Mouse (Mus musculus) cortical plate, adult 2 months (tissue): ENCODE data around the gene Klhl35. TPM values are rescaled to one million over a fixed set of nuclear protein-coding genes. Genes with fewer than 3 reads are reported as not detected.

ENCODE experiments used
- H3K27ac ChIP-seq: fragments of 200-500 bp; 2 replicates; pipeline ENCODE4 v1.5.1; 2012; ENCODE audit warnings: low read length, control low read depth, inconsistent platforms; ENCODE audit not compliant: insufficient read depth
- H3K4me1 ChIP-seq: fragments of 200-500 bp; 2 replicates; pipeline ENCODE4 v1.6.1; 2011; ENCODE audit warnings: low read length; ENCODE audit not compliant: control insufficient read depth, insufficient read depth
- H3K4me3 ChIP-seq: fragments of 200-500 bp; 2 replicates; pipeline ENCODE4 v1.5.1; 2011; ENCODE audit warnings: mild to moderate bottlenecking, low read length, control low read depth; ENCODE audit not compliant: insufficient read depth
- CTCF ChIP-seq: fragments of 200-500 bp; IDR thresholded peaks from 2 replicates; pipeline ENCODE4 v1.5.1; 2011; ENCODE audit warnings: mild to moderate bottlenecking, control low read depth, low read length; ENCODE audit not compliant: insufficient read depth; ENCODE audit errors: extremely low read depth
- POLR2A ChIP-seq: fragments of 200-500 bp; IDR thresholded peaks from 2 replicates; pipeline ENCODE4 v1.6.1; 2011; ENCODE audit warnings: mild to moderate bottlenecking, low read length, control low read depth; ENCODE audit not compliant: insufficient read depth; ENCODE audit errors: extremely low read depth
- polyA plus RNA-seq: library from polyadenylated mRNA; depleted of rRNA; stranded (reverse); fragments of >200 nt; gene quantifications from 2 replicates; pipeline ENCODE4 v1.2.3, GENCODE M21; 2012

The Klhl35 gene
- polyA plus RNA-seq, 1 experiment = 2.2 TPM

DNA sequence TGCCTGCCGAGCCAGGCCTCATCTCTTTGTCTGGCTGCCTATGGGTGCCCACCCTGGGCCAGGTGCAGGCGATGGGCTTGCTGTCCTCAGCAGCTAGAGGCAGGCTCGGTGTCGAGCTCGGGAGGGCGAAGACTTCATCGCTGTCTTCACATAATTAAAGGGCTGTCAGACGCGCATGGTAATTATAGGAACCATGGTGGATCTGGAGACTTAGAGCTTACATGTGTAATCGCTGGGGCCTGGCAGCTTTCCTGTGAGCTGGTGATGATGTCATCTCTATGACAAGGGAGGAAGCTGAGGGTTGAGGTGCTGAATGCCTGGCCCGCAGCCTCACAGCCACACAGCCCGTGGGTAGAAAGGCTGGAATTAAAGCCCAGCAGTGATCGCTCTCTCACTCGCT, 33.6 kb upstream of the Klhl35 start:
- H3K27ac ChIP-seq = 0 out of 2 replicates have a peak overlapping the region, but pooled peaks have one; percentile 17
- H3K4me3 ChIP-seq = no peak overlapping the region
- no peak for TF ChIP-seq CTCF
- no peak for TF ChIP-seq POLR2A
- no peaks in the 10 kb centered on the region for H3K4me1 ChIP-seq

DNA sequence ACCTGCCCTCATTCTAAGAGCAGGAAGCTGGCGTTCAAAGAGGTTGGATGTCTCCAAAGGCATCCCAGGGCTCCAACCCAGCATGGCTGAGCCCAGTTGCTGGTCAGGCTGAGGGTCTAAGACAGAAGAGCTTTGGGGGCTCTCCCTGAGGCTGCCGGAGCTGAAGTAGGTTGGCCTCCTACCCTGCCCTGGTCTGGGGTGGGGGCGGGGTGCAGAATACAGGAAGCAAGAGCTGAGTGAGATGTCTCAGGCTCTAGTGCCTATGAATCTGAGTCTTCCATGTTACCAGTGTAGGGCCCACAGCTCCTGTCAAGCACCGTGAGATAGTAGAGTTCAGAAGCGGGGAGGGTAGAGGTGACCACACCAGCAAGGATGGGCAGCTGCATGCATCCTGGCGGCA, 32.9 kb upstream of the Klhl35 start:
- Histone ChIP-seq H3K27ac (no peak overlapping the region), H3K4me1 (no peaks in the 10 kb centered on the region), H3K4me3 (no peak overlapping the region)
- TF ChIP-seq CTCF (no peak), POLR2A (no peak)

DNA sequence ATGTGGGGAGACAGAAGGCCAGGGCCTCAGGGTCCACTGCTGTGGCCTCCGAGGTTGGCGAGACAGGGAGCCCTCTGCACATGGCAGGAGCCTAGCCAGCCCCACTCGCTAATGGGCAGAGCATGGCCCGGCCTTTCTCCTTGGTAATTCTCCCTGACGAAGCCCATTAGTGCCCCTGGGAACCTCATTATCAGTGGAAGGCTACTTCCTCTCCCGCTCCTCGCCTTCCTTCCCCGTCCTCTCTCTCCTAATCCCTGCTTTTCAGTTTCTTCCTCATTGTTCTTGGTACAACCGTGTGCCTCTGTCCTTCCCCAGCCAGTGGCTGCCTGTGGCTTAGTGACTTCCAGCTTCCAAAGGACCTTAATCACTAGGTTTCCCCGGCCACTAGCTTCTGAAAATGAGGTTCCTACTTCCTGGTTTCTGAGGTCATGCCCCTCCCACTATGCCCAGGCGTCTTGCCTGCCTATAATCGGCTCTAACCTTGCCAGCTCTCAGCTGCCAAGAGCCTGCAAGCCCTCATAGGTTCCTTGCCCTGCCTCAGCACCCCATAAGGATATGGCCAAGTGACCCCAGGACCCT, 31.0 kb upstream of the Klhl35 start:
- TF ChIP-seq POLR2A (no peak), CTCF (no peak)
- Histone ChIP-seq H3K4me3 (no peak overlapping the region), H3K27ac (no peak overlapping the region), H3K4me1 (no peaks in the 10 kb centered on the region)

DNA sequence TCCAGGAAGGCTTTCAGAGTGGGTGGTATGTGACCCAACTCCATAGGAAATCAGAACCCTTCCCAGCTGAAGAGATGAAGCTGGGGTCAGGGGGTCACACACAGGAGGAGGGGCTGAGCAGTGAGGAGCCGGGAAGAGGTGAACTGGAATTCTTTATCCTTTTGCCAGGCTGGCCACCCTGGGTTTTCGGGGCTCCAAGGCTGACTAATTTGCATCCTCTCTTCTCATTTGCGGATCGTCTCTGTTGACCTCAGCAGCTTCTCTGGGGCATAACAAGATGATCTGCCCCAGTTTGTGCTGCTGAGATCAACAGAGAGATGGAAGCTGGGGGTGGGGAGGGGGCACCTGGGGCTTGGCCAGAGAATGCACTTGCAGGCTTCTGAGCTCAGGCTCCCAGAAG, 29.3 kb upstream of the Klhl35 start:
- TF ChIP-seq CTCF (no peak), POLR2A (no peak)

DNA sequence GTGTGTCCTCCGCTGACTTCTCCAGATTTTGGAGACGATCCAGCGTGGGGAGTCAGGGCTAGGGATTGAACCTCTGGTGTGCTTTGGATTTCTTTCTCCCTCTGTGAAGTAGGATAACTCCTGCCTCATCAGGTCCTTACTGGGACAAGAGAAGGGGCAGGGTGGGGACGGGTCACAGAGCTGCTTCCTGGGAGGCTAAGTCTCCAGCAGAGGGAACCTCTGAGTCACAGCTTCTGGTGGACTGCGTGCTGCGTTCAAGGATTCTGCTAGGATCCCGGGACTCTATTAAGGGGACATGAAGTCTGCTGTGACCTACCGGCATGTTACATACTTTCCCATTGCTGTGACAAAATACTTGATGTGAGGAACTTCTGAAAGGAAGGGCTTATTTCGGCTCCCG, 26.9 kb upstream of the Klhl35 start:
- Histone ChIP-seq H3K4me1 (no peaks in the 10 kb centered on the region), H3K4me3 (no peak overlapping the region)
- TF ChIP-seq CTCF (0 out of 2 replicates have a peak, but pooled peaks have one; percentile 6), POLR2A (no peak)

More for the DNA sequence above, 29.3 kb upstream of the Klhl35 start:
- Histone ChIP-seq H3K27ac (no peak overlapping the region), H3K4me1 (no peaks in the 10 kb centered on the region), H3K4me3 (no peak overlapping the region)

DNA sequence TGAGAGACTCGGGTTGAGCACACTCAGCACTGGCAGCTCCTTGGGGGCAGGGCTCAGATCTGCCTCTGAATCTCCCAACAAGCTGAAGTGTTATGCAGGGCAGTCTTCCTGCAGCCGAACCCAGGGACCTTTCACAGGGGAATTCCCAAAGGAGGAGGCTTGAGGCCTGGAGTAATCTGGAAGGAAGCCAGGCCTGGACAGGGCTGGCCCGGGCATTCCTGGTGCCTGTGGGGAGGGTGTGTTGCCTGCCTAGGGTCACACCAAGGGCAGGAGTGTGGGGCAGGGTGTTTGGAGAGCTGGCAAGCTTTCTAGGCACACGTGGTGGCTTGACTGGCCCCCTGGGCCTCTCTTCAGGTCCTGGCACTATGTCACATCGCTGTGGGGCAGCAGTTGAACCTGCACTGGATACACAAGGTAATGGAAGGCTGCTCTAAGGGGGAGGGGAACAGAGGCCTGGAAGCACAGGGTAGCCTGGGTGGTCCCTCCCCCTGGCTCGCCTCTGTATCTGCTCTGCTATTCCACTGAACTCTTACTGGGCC, 24.2 kb upstream of the Klhl35 start:
- H3K4me1 ChIP-seq = no peaks in the 10 kb centered on the region
- no peak overlapping the region for H3K27ac ChIP-seq
- TF ChIP-seq CTCF (no peak), POLR2A (no peak)
- H3K4me3 ChIP-seq = no peak overlapping the region

More for the DNA sequence above, 26.9 kb upstream of the Klhl35 start:
- H3K27ac ChIP-seq = no peak overlapping the region

DNA sequence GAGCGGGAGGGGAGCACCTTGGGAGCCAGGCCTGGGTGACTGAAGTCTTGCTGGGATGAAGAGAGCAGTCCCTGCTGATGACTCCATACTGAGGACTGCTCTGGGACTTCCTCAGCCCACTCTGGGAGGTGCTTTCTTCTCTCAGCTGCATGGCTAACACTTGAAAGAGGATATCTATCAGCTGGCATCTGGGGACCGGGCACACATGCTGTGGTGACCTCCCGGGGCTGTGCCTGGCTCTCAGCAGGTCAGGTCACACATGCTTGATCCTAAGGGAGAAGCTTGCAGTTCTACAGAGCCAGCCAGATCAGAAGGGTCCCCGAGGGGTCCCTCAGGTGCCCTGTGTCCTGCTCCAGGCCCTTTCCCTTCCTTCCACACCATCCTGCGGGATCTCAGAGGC, 22.6 kb upstream of the Klhl35 start:
- H3K4me3 ChIP-seq = no peak overlapping the region
- no peaks in the 10 kb centered on the region for H3K4me1 ChIP-seq
- H3K27ac ChIP-seq = no peak overlapping the region
- TF ChIP-seq CTCF = no peak

DNA sequence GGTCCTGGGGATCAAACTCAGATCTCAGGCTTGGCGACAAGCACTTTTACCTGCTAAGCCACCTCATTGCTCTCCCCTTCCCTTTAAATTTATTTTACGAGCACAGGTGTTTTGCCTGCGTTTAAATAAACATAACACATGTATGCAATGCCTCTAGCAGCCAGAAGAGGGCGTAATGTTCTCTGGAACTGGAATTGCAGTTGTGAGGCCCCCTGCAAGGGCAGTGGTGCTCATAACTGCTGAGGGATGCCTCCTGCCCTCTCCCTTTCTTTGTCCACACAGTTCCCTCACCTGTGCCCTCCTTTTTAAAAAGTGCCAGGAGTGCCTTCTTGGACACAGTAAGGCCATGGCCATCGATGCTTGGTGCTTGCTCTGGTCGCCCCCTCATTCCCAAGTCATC, 21.8 kb upstream of the Klhl35 start:
- no peak for TF ChIP-seq POLR2A
- peak; percentile 43; the same call in 1 of the 2 replicates for TF ChIP-seq CTCF
- H3K27ac ChIP-seq = no peak overlapping the region
- no peak overlapping the region for H3K4me3 ChIP-seq
- no peaks in the 10 kb centered on the region for H3K4me1 ChIP-seq

DNA sequence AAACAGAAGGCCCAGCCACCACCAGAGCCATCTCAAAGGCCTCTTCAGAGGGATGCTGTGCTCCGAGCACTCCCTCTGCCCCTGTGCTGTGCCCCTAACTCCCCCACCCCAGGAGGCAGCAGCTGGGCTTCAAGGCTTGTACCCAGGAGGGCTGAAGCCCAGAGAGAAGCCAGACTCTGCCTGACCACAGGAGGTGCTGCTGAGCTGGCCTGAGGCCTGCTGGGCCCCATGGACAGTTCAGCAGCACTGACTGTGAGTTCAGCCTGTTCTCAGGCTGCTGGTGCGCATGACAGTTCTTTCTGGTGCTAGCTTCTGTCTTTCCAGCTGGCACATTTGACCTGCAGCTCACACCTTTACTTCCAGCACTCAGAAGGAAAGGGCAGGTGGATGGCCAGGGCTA, 20.0 kb upstream of the Klhl35 start:
- H3K4me3 ChIP-seq = no peak overlapping the region
- peaks cover 1% of the 10 kb centered on the region; the same call in 1 of the 2 replicates for H3K4me1 ChIP-seq
- no peak overlapping the region for H3K27ac ChIP-seq
- TF ChIP-seq CTCF (0 out of 2 replicates have a peak, but pooled peaks have one; percentile 10), POLR2A (no peak)

DNA sequence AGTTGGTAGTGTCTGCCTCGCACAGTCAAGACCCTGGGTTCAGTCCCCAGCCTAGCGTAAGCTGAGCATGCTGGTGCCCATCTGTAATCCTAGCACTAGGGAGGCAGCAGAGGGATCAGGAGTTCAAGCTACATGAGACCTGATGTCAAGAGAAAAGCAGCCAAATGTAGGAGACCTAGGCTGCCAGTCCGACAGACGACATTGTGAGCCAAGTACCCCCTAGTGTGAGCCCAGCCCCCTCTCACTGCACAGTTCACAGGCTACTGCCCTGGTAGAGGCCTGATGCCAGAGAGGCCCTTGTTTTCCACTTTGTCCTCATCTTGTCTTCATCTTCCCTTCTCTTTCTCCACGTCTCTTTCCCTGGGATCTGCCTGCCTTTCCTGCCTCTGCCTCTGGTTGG, 18.5 kb upstream of the Klhl35 start:
- no peak for TF ChIP-seq POLR2A
- no peak overlapping the region for H3K4me3 ChIP-seq
- no peak overlapping the region for H3K27ac ChIP-seq
- peaks cover 1% of the 10 kb centered on the region; the same call in 1 of the 2 replicates for H3K4me1 ChIP-seq
